Mouse (Mus musculus): ENCODE data around the gene Klhl29.

The Klhl29 gene

GRCm38 (mm10) chr12:5222439-5223202 is 152.9 kb downstream of the Klhl29 start:
- no peak for DNase-seq (ENCODE audit: low read depth, low spot score)

GRCm38 (mm10) chr12:5219913-5220575 is 155.4 kb downstream of the Klhl29 start:
- DNase-seq (ENCODE audit: low read depth, low spot score) = peak; percentile 45

GRCm38 (mm10) chr12:5215836-5216747 is 159.4 kb downstream of the Klhl29 start:
- DNase-seq (ENCODE audit: low read depth, low spot score) = peak; percentile 62

- no peak for DNase-seq (ENCODE audit: low read depth, low spot score)
Observed at GRCm38 (mm10) chr12:5214266-5214665, 161.2 kb downstream of the Klhl29 start.

GRCm38 (mm10) chr12:5213339-5214104 is 162.0 kb downstream of the Klhl29 start:
- DNase-seq (ENCODE audit: low read depth, low spot score) = peak; percentile 75

GRCm38 (mm10) chr12:5211884-5212283 is 163.6 kb downstream of the Klhl29 start:
- DNase-seq (ENCODE audit: low read depth, low spot score) = no peak

- DNase-seq (ENCODE audit: low read depth, low spot score) = no peak
Observed at GRCm38 (mm10) chr12:5210786-5211185, 164.7 kb downstream of the Klhl29 start.

GRCm38 (mm10) chr12:5207941-5208905 is 167.3 kb downstream of the Klhl29 start:
- peak; percentile 47 for DNase-seq (ENCODE audit: low read depth, low spot score)

- no peak for DNase-seq (ENCODE audit: low read depth, low spot score)
Observed at GRCm38 (mm10) chr12:5207172-5207571, 168.3 kb downstream of the Klhl29 start.

GRCm38 (mm10) chr12:5204071-5204840 is 171.2 kb downstream of the Klhl29 start:
- DNase-seq (ENCODE audit: low read depth, low spot score) = peak; percentile 91

- no peak for DNase-seq (ENCODE audit: low read depth, low spot score)
Observed at GRCm38 (mm10) chr12:5203385-5203784, 172.1 kb downstream of the Klhl29 start.

GRCm38 (mm10) chr12:5198254-5198653 is 177.2 kb downstream of the Klhl29 start:
- no peak for DNase-seq (ENCODE audit: low read depth, low spot score)

GRCm38 (mm10) chr12:5194176-5194575 is 181.3 kb downstream of the Klhl29 start:
- no peak for DNase-seq (ENCODE audit: low read depth, low spot score)

- peak; percentile 72 for DNase-seq (ENCODE audit: low read depth, low spot score)
Observed at GRCm38 (mm10) chr12:5192380-5192718, 183.1 kb downstream of the Klhl29 start.

- DNase-seq (ENCODE audit: low read depth, low spot score) = peak; percentile 61
Observed at GRCm38 (mm10) chr12:5191628-5192379, 183.7 kb downstream of the Klhl29 start.

- no peak for DNase-seq (ENCODE audit: low read depth, low spot score)
Observed at GRCm38 (mm10) chr12:5191206-5191605, 184.3 kb downstream of the Klhl29 start.

GRCm38 (mm10) chr12:5189446-5190150 is 185.9 kb downstream of the Klhl29 start:
- no peak for DNase-seq (ENCODE audit: low read depth, low spot score)

GRCm38 (mm10) chr12:5188899-5189298 is 186.6 kb downstream of the Klhl29 start:
- DNase-seq (ENCODE audit: low read depth, low spot score) = no peak
